Mouse (Mus musculus): ENCODE results near the gene Mrps2. TPM values are rescaled to one million over a fixed set of nuclear protein-coding genes. Genes with fewer than 3 reads are reported as not detected.

Gene Mrps2
- polyA plus RNA-seq, 1 experiment, result 34.7 TPM

DNA sequence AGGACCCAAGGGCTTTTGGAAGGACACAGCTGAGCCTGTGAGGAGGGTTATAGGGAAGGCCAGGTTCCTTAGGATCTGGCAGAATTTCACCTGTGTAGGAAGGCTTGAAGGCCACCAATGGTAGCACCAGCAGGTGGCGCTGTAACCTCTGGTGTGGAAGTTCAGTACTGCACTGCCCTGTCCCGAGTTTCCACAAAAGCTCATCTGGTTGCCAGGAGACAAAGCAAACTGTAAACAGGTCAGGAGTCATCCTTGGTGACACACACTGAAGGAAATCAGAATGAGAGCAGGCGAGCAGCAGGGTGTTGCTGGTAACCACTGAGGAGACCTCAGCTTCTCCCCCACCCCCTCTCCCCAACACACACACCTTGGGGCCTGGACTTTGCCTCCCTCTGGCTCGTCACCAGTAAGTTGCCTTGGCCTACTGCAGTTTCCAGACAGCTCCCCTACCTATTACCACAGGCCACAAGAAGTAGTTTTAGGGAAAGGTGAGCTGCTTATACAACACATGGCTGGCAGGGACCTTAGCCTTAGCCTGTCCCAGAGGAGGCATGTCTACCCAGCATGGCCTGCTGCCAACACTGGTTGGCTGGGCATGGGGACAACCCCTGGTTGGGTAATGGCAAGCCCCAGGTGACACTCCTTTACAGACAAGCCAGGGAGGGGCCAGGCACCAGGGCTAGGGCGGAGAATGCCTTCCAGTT lies 49.5 kb downstream of the Mrps2 start:
- peak in 1 of 2 experiments; percentile 78 for DNase-seq (ENCODE audit: extremely low spot score in 1 of 2, low spot score in 1 of 2)

DNA sequence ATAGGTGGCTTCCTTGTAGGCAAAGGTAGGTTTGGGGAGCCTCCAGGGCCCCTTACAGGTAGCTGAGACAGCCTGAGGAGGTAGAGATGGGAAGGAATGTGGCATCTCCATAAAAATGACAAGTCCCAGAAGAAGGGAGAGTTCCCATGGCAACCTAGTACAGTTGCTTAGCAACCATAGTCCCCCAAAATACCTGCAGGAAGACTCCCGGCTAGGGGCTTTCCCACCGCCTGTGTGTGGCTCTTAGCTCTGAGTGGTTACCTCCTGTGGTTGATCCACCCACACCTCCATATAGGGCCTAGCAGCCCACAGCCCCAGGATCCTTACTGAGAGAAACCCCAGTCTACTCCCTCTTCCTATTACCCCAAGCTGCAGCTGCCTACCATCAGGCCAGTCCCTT lies 50.4 kb downstream of the Mrps2 start:
- DNase-seq (ENCODE audit: extremely low spot score in 1 of 2, low spot score in 1 of 2), result peak; percentile 81 to 84

DNA sequence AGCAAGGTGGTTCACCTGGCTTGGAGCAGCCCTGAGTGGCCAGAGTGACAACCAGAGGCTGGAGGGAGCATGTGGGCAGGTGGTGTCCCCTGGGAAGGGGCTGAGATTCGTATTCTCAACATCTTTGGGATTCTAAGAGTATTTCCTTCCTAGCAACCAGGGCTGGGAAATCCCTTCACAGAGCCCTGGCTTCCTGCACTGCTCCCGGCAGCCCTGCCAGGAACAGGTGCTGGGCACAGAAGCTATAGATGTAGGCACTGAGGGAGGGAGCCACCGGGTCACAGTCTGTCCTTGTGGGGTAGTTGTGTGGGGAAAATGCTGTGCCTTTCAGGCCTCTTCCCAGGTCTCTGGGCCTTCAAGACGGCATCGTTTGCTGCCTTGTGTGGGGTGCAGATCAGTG lies 52.7 kb downstream of the Mrps2 start:
- no peak for DNase-seq (ENCODE audit: extremely low spot score in 1 of 2, low spot score in 1 of 2)

Other genes starting within 250 kb of the Mrps2 start
- gene Ppp1r26, start 21.3 kb upstream of the Mrps2 start, polyA plus RNA-seq (2012; rRNA removed), result 13.0 and 15.0 TPM in 2 replicates
- gene 1700007K13Rik, start 1.7 kb upstream of the Mrps2 start, polyA plus RNA-seq (2012; rRNA removed), result 2.4 and 3.5 TPM in 2 replicates
- gene Gbgt1, start 28.8 kb downstream of the Mrps2 start, polyA plus RNA-seq (2012; rRNA removed), result 1.3 and 1.4 TPM in 2 replicates
- gene Gm10134, start 38.0 kb downstream of the Mrps2 start, polyA plus RNA-seq (2012; rRNA removed), result 0.54 TPM in 1 of 2 replicates, not detected in the other
- 90.9 and 92.7 TPM in 2 replicates for gene Ralgds, start 45.1 kb downstream of the Mrps2 start, polyA plus RNA-seq (2012; rRNA removed)
- 0.10 TPM in 1 of 2 replicates, not detected in the other for gene Cel, start 95.3 kb downstream of the Mrps2 start, polyA plus RNA-seq (2012; rRNA removed)
- gene Gtf3c5, start 115.7 kb downstream of the Mrps2 start, polyA plus RNA-seq (2012; rRNA removed), result 21.8 and 23.8 TPM in 2 replicates
- 0.08 TPM in 1 of 2 replicates, not detected in the other for gene Gfi1b, start 153.9 kb downstream of the Mrps2 start, polyA plus RNA-seq (2012; rRNA removed)
- gene Tsc1, start 173.2 kb downstream of the Mrps2 start, polyA plus RNA-seq (2012; rRNA removed), result 31.0 and 33.7 TPM in 2 replicates
- gene Spaca9, start 231.7 kb downstream of the Mrps2 start, polyA plus RNA-seq (2012; rRNA removed), result 0.36 and 0.57 TPM in 2 replicates
- gene Ak8, start 232.1 kb downstream of the Mrps2 start, polyA plus RNA-seq (2012; rRNA removed), result 1.8 and 1.9 TPM in 2 replicates

Measured in frontal cortex, adult 2 months (tissue).